Mouse (Mus musculus) gastrocnemius, postnatal 36 days (tissue): ENCODE results near the gene Pard6b. TPM values are rescaled to one million over a fixed set of nuclear protein-coding genes. Genes with fewer than 3 reads are reported as not detected.

Experiments used
- DNase-seq, 2 experiments: peaks; one replicate each; pipeline ENCODE4 v3.0.0; 2022
- intact Hi-C: fragments of 180-260 bp; cut with DNase I; formaldehyde crosslinking; loops from one replicate; pipeline ENCODE4 v1.15.1; 2025
- microRNA-seq, 2 experiments: library from miRNA; unstranded; fragments of <30 nt; microRNA quantifications; one replicate each; pipeline ENCODE4 v1.2.0; 2021
- total RNA-seq, 2 experiments: library from RNA; stranded (reverse); gene quantifications; 2 replicates each; pipeline ENCODE4 v1.2.3; 2021

Pard6b gene
- total RNA-seq, 2 experiments from 2014 or later, result 0.69 to 0.91 TPM

DNA sequence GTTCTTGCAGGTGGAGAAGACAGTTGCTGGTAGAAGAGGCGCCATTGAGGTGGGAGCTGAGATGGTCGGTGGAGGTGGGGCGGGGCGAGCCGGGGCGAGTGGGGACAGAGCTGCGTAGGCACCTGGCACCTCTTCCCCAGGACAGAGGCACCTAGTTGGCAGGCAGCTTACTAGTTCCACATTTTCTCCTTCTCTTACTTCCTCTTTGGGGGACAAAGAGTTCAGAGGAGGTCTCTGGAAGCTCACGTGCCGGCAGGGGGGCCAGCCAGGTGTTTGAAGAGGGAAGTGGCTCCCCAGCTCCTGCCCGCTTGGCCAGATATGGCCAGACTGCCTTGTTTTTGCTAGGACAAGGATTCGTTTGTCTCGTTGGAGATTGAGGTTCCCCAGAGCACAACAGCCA lies 38.3 kb downstream of the Pard6b start:
- intact Hi-C loops, result loop anchor here (5.0 to 10.0 kb wide), 2 partner anchors 88 to 326 kb away; partner anchors contain the start of gene Adnp

DNA sequence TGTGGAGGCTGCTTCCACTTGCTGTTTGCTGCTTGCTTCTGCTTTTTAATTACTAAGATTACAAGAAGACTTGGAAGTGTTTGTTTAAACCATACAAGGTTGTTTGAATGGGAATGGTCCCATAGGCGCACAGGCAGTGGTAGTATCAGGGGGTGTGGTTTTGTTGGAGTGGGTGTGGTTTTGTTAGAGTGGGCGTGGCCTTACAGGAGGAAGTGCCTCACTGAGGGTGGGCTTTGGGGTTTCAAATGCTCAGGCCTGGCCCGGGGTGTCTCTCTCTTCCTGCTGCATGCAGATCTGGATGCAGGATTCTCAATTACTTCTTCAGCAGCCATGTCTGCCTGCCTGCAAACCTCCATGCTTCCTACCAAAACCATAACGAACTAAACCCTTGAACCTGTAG lies 40.1 kb downstream of the Pard6b start:
- intact Hi-C loops, result no loop called here
- no peak for DNase-seq

More for the DNA sequence above, 38.3 kb downstream of the Pard6b start:
- no peak for DNase-seq

DNA sequence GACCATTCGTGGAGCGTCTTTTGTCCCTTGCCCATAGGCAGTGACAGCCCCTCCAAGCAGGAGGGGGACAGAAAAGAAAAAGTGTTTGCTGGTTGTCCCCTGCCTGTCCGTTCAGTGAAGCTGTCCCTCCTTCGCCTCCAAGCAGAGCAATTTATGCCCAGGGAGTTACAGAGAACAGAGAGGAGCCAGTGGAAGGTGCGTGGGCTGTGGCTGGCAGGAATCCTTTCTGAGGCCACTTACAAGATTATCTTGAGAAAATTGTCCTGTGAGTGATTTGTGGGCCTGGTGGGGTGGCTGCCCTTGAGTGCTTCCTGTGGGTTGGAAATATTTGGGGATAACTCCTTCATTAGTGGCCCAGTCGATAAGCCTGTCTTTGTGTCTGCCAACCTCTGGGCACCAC lies 42.8 kb downstream of the Pard6b start:
- DNase-seq, result no peak
- intact Hi-C loops, result no loop called here

DNA sequence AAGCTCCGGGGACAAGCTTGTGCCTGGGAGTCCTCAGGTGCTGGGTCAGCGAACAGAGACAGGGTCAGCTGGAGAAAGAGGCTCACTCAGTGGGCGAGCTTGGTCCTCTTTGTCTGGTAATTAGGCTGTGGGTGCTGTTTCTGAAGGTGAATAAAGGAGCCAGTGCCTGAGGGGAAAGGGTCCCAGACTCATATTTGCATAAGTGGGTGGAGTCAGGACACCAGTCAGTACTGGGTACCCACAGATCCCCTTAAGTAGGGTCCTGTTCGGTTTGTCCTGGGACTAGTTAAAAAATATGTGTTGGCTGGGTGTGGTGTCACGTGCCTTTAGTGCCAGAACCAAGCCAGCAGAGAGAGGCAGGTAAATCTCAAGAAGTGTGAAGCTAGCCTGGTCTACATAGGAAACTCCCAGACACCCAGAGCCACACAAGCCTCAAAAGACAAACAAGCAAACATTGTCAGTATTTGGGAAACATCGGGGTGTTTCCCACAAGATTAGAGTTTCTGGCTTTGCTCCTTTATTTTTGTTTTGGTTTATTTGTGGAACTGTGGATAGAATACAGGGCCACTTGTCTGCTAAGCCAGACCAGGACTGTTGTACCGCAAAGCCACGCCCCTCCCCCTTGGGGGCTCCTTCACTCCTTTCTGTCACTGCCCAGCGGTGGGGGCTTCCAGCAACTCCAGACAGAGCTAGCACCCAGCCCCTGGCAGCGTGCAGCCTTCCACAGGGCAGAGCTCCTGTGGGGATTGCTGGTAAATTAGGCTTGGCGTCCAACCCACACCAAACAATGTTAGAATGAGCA lies 44.7 kb downstream of the Pard6b start:
- intact Hi-C loops, result no loop called here
- DNase-seq, result no peak

GRCm38 (mm10) chr2:168127767-168128166 lies 47.0 kb downstream of the Pard6b start:
- no peak for DNase-seq
- intact Hi-C loops, result no loop called here

DNA sequence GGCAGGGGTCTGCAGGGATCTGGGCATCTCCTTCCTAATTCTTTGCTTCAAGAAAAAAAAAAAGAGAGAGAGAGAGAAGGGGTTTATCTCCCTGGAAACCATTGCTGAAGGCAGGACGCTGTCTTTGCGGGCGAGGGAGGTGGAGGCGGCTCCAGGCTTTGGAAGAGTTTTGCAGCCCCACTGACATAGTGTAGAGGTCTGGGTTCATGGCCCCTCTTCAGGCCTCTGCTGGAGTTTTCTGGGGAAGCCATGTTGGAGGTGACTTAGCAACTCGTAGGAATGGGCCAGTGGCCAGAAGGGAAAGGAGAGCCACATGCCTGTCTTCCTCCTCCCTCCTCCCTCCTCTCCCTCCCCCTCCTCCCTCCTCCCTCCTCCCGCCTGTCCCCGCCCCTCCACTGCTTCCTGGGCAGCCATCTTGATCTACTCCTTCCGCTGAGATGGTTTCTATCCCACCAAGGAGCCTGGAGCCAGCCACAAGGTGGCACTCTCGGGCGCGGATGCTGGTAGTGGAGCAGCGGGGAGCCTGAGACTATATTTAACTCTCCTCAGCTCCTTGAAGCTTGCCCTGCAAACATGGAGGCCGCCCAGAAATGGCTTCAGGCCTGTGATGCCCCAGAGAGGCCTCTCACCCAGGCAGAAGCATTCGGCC lies 47.5 kb downstream of the Pard6b start:
- intact Hi-C loops, result no loop called here
- DNase-seq, result peak; percentile 55 to 60

DNA sequence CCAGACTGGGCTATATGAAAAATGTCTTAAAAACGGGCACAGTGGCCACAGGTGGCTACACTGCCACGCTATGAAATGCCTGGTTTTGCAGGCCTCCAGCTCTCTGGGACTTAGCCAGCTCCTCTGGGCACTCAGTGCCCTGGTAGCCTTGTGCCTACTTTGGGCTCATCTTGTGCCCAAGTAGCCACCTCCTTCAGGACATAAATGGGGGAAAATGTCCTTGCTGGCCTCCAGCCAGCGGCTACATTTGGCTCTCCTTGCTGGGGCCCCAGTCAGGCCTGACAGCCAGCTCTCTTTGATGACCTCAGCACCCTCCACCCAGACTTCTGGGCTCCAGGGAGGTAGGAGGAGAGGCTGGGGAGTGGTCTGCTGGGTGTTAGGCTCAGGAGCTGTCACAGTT lies 49.2 kb downstream of the Pard6b start:
- no peak for DNase-seq
- intact Hi-C loops, result no loop called here

DNA sequence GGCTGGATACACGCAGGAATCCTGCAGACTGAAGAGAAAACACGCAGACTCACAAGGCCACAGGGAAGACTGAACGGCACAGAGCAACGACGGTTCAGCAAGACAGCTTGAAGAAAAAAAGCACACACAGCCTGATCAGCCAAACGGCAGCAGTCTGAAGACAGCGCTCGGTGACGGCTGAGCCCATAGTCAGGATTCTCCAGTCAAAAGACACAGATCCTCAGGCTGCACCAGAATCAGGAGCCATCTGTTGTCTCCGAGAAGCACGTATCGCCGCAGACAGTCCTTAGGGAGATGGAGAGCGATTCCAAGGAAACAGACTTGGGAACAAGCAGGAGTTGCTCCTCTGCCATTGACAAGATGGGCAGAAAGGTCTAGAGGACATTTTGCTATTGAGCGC lies 56.4 kb downstream of the Pard6b start:
- DNase-seq, result no peak
- intact Hi-C loops, result no loop called here

- no peak for DNase-seq
- intact Hi-C loops, result no loop called here
Observed at GRCm38 (mm10) chr2:168143794-168144193, 63.0 kb downstream of the Pard6b start.

DNA sequence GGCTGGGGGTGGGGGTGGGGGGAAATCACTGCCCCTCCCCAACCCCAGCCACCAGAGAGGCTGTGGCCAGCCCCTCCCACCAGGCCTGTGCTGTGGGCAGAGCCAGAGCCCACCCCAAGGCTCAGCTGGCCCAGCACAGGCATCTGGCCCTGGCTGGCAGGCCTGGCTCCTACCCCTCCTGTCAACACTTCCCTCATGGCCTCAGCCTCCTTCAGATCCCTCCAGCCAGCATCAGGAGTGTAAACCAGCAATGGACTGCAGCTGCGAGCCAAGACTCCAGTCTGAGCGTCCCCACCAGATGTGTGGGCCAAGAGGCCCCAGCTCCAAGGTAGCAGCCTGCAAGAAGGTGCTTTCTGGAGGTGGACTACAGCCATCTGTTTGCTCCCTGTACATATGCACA lies 64.6 kb downstream of the Pard6b start:
- intact Hi-C loops, result no loop called here
- DNase-seq, result no peak

- intact Hi-C loops, result no loop called here
- no peak for DNase-seq
Observed at GRCm38 (mm10) chr2:168147722-168148432, 67.1 kb downstream of the Pard6b start.

DNA sequence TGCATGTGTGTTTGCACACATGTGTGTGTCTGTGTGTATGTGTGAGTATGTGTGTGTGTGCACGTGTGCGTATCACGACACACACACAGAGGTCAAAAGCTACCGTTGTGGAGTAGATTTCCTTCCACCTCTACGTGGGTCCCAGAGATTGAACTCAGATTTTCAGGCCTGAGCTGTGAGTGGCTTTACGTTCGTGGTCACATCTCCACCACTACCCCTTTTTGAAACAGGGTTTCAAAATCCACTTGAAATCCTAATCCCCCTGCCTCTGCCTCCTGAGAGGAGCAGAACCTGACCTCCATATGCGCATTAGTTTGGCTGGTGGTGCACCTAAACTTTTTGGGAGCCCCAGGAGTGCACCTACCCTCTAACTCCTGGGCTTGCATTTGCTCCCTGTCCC lies 68.4 kb downstream of the Pard6b start:
- no peak for DNase-seq
- intact Hi-C loops, result no loop called here

Small RNAs within 50 kb of the gene (microRNA-seq; reads per million reads assigned to microRNA genes)
- 0 reads per million in 2 experiments for gene Gm24327

Other genes with a start within 250 kb of the Pard6b start
- 10 to 100 TPM; 12.5 to 14.9 TPM for gene Ptpn1, start 148.9 kb upstream of the Pard6b start, total RNA-seq
- gene Ripor3, start 70.4 kb upstream of the Pard6b start, total RNA-seq, result under 1 TPM; 0.39 to 0.64 TPM
- 10 to 100 TPM; 15.1 to 18.0 TPM for gene Adnp, start 126.1 kb downstream of the Pard6b start, total RNA-seq
- gene Gm20716, start 149.4 kb downstream of the Pard6b start, total RNA-seq, result 10 to 100 TPM in 1 of 2 experiments, 1 to 10 TPM in 1; 8.2 to 10.9 TPM
- 10 to 100 TPM; 59.0 to 77.3 TPM for gene Dpm1, start 149.6 kb downstream of the Pard6b start, total RNA-seq
- gene Mocs3, start 149.6 kb downstream of the Pard6b start, total RNA-seq, result 1 to 10 TPM; 3.5 to 3.8 TPM
- gene Kcng1, start 200.7 kb downstream of the Pard6b start, total RNA-seq, result under 1 TPM in 1 of 2 experiments, not detected in 1; 0.10 TPM